Mouse (Mus musculus): Measurements from ENCODE around the gene Klrb1a.
"Not testable (repeated sequence)": the region's sequence is repeated elsewhere in the genome, so short reads cannot be mapped to it uniquely, and the experiment has no call there.

Klrb1a gene

GRCm38 (mm10) chr6:128623433-128623832 lies at the start of gene Klrb1a:
Klrb1a (minus strand) TSS chr6:128623533.
- in situ Hi-C loops (cut with MboI, MseI): not testable (repeated sequence)

GRCm38 (mm10) chr6:128669936-128670335 lies 46.6 kb upstream of the Klrb1a start:
- in situ Hi-C loops (cut with MboI, MseI): no loop called here

GRCm38 (mm10) chr6:128662206-128662605 lies 38.9 kb upstream of the Klrb1a start, which contains the start of gene Clec2h:
Clec2h (plus strand) TSS chr6:128662385.
- in situ Hi-C loops (cut with MboI, MseI): no loop called here

- in situ Hi-C loops (cut with MboI, MseI): no loop called here
Observed at GRCm38 (mm10) chr6:128661249-128661648, 37.9 kb upstream of the Klrb1a start.

- in situ Hi-C loops (cut with MboI, MseI): no loop called here
Observed at GRCm38 (mm10) chr6:128652938-128653337, 29.6 kb upstream of the Klrb1a start.

- in situ Hi-C loops (cut with MboI, MseI): not testable (repeated sequence)
Observed at GRCm38 (mm10) chr6:128650827-128651226, 27.5 kb upstream of the Klrb1a start.

GRCm38 (mm10) chr6:128650187-128650586 lies 26.9 kb upstream of the Klrb1a start:
- in situ Hi-C loops (cut with MboI, MseI): no loop called here

GRCm38 (mm10) chr6:128649681-128650080 lies 26.3 kb upstream of the Klrb1a start:
- in situ Hi-C loops (cut with MboI, MseI): no loop called here

- in situ Hi-C loops (cut with MboI, MseI): not testable (repeated sequence)
Observed at GRCm38 (mm10) chr6:128645708-128646107, 22.4 kb upstream of the Klrb1a start.

- in situ Hi-C loops (cut with MboI, MseI): loop anchor here (5.0 kb wide), 1 partner anchor 87 kb away; no protein-coding TSS in a partner anchor
Observed at GRCm38 (mm10) chr6:128644694-128645093, 21.4 kb upstream of the Klrb1a start.

- in situ Hi-C loops (cut with MboI, MseI): loop anchor here (5.0 kb wide), 1 partner anchor 87 kb away; no protein-coding TSS in a partner anchor
Observed at GRCm38 (mm10) chr6:128643999-128644398, 20.7 kb upstream of the Klrb1a start.

- in situ Hi-C loops (cut with MboI, MseI): loop anchor here (5.0 kb wide), 1 partner anchor 84 kb away; no protein-coding TSS in a partner anchor
Observed at GRCm38 (mm10) chr6:128641116-128641716, 17.9 kb upstream of the Klrb1a start.

- in situ Hi-C loops (cut with MboI, MseI): loop anchor here (5.0 kb wide), 1 partner anchor 83 kb away; no protein-coding TSS in a partner anchor
Observed at GRCm38 (mm10) chr6:128640673-128641072, 17.3 kb upstream of the Klrb1a start.

- in situ Hi-C loops (cut with MboI, MseI): not testable (repeated sequence)
Observed at GRCm38 (mm10) chr6:128630912-128631905, 7.9 kb upstream of the Klrb1a start.

- in situ Hi-C loops (cut with MboI, MseI): not testable (repeated sequence)
Observed at GRCm38 (mm10) chr6:128629771-128630739, 6.7 kb upstream of the Klrb1a start.

- in situ Hi-C loops (cut with MboI, MseI): not testable (repeated sequence)
Observed at GRCm38 (mm10) chr6:128625246-128625645, 1.9 kb upstream of the Klrb1a start.

GRCm38 (mm10) chr6:128624425-128624824 lies 1.1 kb upstream of the Klrb1a start:
- in situ Hi-C loops (cut with MboI, MseI): no loop called here

- in situ Hi-C loops (cut with MboI, MseI): no loop called here
Observed at GRCm38 (mm10) chr6:128622733-128623132, 600 bp downstream of the Klrb1a start.

GRCm38 (mm10) chr6:128606350-128606749 lies 17.0 kb downstream of the Klrb1a start:
- in situ Hi-C loops (cut with MboI, MseI): no loop called here

- in situ Hi-C loops (cut with MboI, MseI): loop anchor here (5.0 kb wide), 1 partner anchor 153 kb away; no protein-coding TSS in a partner anchor
Observed at GRCm38 (mm10) chr6:128604512-128604911, 18.8 kb downstream of the Klrb1a start.

All from T-helper 2 cell (primary cell).